Mouse (Mus musculus) thymus, postnatal 36 days (tissue): ENCODE data around the gene Tor1aip1.

ENCODE experiments used
- DNase-seq, 2 experiments: peaks; one replicate each; pipeline ENCODE4 v3.0.0; 2022; ENCODE audit warnings: mixed read lengths in 2 of 2

The Tor1aip1 gene

GRCm38 (mm10) chr1:156035930-156036737 is at the start of gene Tor1aip1:
Gene Tor1aip1 (minus strand): TSS chr1:156036480.
- peak; percentile 97 to 99 for DNase-seq

GRCm38 (mm10) chr1:156085770-156086169 is 49.5 kb upstream of the Tor1aip1 start:
- DNase-seq = no peak

DNA sequence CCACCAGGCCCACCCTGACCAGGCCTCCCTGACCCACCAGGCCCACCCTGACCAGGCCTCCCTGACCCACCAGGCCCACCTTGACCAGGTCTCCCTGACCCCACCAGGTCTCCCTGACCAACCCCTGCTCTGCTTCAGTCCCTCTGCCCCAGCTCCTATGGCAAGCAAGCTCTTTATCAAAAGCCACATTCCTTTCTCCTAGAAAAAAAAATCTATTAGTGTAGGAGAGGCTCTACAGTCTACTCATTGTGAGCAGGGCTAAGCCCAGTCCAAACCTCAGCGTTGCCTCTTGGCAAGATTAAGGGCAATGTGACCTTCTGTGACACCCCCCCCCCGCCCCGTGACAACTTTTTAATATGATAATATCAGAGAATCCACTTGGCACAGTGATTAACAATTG is 48.3 kb upstream of the Tor1aip1 start:
- no peak for DNase-seq

DNA sequence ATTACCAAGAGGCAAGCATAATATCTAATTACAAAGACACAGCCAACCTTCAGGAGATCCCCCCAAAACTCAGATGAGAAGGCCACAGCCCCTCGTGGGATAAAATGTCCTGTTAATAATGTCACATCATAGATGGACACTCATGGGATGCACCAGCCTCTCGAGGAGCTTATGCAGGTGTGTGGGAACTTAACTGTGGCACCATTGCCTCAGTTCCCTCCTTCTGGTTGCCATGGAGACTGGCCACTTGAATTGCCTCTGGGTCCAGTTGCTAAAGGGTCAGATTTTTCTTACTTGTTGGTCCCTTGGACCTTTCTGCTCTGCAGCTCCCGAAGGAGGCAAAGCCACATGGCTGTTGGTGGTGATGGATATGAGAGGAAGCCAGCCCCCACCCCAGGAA is 41.4 kb upstream of the Tor1aip1 start:
- DNase-seq = no peak

DNA sequence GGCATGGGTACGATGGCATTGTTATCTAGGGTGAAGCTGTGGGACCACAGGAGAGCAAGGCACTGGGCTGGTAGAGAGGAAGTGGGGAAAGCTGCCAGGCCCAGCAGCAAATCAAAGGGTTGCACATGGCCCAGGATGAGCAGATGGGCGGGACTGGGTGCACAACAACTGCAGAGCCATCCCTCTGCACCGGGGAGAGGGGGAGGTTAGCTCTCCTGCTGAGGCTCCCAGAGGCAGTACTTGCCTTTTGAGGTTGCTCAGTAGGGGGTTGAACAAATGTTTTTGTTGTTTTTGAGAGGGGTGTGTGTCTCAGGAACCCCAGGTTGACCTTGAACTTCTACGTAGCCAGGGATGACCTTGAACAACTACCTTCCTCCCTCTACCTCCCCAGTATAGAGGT is 40.2 kb upstream of the Tor1aip1 start:
- peak; percentile 55 to 75 for DNase-seq

DNA sequence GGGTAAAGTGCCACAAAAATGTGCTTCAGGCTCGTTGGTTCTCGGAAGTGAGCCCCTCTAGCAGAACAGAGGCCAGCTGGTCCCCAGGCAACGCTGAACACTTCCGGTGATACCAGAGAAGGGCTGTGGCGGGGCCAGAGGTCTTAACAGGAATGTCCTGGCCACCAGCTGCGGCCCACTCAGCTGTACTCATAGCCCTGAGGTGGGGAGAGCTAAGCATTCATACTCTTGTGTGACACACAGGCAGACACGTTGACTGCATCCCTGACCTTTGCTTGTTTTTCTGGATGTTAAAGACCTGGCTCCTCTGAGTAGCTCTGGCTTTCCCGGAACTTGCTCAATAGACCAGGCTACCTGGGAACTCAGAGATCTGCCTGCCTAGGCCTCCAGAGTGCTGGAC is 38.3 kb upstream of the Tor1aip1 start:
- DNase-seq = no peak

GRCm38 (mm10) chr1:156073169-156073821 is 37.0 kb upstream of the Tor1aip1 start:
- no peak for DNase-seq

- DNase-seq = no peak
These were observed 33.8 kb upstream of the Tor1aip1 start for GRCm38 (mm10) chr1:156070106-156070505.

DNA sequence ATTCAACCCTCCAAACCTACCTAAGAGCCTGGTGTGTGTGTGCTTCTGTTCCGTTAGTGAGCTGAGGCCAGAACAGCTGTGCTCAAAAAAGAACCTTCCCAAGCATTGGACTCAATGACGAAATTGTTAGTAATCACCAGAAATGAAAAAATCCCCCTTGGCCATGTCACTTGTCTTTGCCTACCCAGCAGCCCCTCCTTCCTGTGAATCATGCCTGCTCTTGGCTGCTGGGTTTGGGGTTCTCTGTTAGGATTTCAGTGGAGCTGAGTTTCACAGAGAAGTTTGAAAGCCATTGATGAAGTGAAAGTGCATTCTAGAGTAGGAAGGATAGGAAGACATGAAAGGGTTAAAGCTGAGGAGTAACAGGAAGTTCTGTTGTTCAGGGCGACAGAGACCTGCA is 29.9 kb upstream of the Tor1aip1 start:
- DNase-seq = no peak

DNA sequence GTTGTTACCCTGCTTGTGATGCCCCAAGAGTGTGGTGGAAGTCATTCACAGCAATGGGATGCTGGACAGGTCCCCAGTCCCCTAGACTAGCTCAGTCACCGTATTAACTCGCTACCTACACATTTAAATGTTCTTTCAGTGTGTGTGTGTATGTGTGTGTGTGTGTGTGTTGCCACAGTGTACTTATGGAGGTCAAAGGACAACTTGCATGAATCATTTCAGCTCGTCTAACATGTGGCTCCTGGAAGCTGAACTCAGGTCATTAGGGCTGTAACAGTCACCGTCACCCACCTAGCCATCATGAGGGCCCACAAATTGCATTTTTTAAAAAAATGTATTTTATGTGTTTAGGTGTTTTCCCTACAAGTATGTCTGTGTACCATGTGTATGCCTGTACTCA is 25.9 kb upstream of the Tor1aip1 start:
- no peak for DNase-seq

GRCm38 (mm10) chr1:156058207-156058606 is 21.9 kb upstream of the Tor1aip1 start:
- no peak for DNase-seq

DNA sequence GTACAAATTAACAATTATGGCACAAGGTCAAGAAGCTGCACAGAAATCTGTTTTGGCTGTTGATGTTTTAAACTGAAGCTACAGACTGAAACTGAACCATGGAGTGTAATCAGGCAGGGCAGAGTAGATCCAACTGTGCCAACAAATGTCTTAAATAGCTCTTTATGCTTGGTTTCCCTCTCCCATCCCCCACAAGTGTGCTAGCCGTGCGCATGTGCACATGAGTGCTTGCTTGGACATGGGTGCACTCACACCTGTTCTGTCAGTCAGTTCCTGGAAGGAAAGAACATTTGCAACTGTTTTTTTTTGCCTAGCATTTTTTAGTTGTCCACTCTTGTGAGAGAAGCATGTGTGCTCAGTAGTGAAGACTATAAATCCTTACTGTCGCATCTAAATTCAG is 10.4 kb upstream of the Tor1aip1 start:
- DNase-seq = no peak

- DNase-seq = no peak
These were observed 7.9 kb upstream of the Tor1aip1 start for GRCm38 (mm10) chr1:156044211-156044611.

- DNase-seq = peak; percentile 47 to 61
These were observed 6.7 kb upstream of the Tor1aip1 start for GRCm38 (mm10) chr1:156043027-156043426.

DNA sequence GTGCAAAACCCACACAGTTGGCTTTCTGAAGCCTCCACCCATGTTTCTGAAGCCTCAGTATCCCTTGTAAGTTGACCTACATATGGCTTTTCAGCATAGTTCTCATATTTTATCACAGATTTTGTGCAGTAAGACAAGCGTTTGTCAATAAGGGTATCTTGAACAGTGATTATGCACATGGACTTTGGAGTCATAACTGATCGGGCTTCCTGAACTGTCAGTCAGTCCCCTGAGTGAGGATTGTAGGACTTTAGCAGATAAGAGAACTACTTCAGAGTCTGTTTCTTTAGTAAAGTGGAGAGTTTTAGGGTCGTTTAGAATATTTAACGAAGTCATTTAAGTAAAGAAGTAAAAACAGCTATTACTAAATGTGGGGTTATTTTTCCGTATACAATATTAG is 6.2 kb upstream of the Tor1aip1 start:
- no peak for DNase-seq

- DNase-seq = no peak
These were observed 5.4 kb upstream of the Tor1aip1 start for GRCm38 (mm10) chr1:156041451-156042241.

DNA sequence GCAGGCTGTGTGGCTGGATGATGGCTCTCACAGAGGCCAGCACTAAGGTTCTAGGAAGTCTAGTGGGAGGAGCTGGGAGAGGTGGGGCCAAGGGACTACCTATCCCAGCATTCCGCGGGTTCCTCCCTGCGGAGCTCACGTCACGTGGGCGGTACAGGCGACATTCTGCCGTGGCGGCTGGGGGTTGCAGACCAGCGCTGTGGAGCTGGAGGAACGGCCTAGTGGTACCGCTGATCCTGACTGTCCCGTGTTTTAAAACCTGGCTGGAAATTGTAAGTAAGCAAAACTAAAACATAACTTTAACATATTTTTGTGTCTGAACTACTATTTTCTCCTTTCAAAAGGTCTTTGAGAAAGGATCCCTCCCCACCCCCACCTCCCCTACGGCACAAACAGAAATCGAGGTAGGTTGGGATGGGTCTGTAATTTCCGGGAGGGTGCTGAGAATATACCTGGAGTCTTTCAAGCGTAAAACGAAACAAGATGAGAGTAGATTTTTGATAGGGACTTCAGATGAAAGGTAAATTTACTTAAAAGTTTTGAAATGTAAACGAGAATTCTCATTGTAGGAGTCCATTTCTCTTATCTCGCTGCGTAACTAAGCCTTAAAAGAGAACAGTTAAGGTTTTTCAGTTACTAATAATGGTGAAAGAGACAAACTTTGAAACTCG is 4.6 kb upstream of the Tor1aip1 start:
- peak; percentile 86 to 92 for DNase-seq

- peak; percentile 9 to 24 for DNase-seq
These were observed 3.7 kb upstream of the Tor1aip1 start for GRCm38 (mm10) chr1:156039989-156040388.

- peak; percentile 28 to 34 for DNase-seq
These were observed 884 bp upstream of the Tor1aip1 start for GRCm38 (mm10) chr1:156037144-156037583.

DNA sequence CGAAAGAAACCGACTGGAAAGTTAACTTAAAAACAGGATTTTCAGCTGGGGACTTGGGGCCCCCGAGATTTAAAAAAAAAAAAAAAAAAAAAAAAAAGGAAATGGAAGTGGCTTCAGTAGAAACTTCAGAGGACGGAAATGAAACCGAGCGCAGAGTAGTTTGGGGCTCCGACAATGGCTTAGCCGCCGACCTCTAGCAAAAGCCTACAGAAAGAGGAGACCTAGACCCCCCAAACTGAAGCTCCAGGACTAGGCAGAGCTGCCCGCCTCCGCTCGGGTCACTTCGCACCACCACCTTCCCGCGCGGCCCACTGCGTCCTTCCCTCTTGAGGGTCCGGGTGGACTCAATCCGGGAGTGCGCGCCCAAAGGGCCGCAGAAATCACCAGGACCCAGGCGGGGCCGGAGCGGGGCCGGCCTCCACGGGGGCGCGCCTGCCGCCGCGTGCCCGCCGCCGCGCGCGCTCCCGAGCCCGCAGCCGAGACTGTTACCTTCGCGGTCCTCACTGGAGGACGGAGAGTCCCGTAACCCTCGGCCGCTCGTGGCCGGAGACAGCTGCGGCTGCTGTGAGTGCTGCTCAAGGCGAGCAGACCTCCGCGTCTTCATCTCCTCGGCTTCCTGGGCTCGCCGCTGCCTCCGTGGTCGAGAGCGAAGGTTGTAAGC is 881 bp downstream of the Tor1aip1 start, which contains the start of gene Tor1aip2:
Tor1aip2 (plus strand) TSS at position 135 of the 661 bp plus-strand sequence.
- no peak for DNase-seq

DNA sequence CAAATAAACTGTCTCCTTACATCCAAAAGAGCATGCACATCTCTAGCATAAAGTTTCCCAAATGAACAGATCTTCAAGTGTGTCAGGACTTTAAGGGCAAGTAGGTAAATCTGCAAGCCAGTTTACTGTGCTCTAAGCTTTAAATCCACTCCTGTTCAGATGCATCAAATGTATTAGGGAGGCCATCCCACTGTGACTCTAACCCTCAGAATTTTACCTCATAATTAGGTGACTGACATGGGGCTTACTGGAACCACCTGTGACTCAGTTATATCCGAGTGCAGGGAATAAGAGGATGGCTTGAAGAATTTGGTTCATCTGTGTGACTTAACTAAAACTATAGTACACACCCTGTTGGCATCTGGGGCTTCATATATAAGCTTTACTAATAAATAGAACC is 1.6 kb downstream of the Tor1aip1 start:
- DNase-seq = no peak

- no peak for DNase-seq
These were observed 2.4 kb downstream of the Tor1aip1 start for GRCm38 (mm10) chr1:156033921-156034320.
